Mouse (Mus musculus) testis, adult 2 months (tissue): Measurements from ENCODE around the gene Scube1.

ENCODE experiments used
- CTCF ChIP-seq: fragments of 200-500 bp; IDR thresholded peaks from 2 replicates; pipeline ENCODE4 v1.5.1; 2012; ENCODE audit warnings: low read depth, mild to moderate bottlenecking, inconsistent platforms, low read length, moderate library complexity; ENCODE audit not compliant: control insufficient read depth, insufficient read depth, insufficient replicate concordance
- POLR2A ChIP-seq: fragments of 200-500 bp; IDR thresholded peaks from 2 replicates; pipeline ENCODE4 v1.6.1; 2012; ENCODE audit warnings: low read depth, mild to moderate bottlenecking, inconsistent platforms, low read length, moderate library complexity; ENCODE audit not compliant: control insufficient read depth

- no peak for TF ChIP-seq POLR2A
- no peak for TF ChIP-seq CTCF
These were observed 121.4 kb downstream of the Scube1 start for GRCm38 (mm10) chr15:83603426-83603825.
